9 mouse cellular contexts compared by ENCODE assay signal in genomic region chr3:9465731-9466130, GRCm38 (mm10).
DNase-seq lines count a peak whose midpoint lies in the region; ATAC-seq lines count a peak whose summit lies in the region.
"Had no signal": no experiment of that assay in that cellular context is flagged by ENCODE, and none has a peak within 500 bp of the region (broad histone marks: within the 10 kb centered on the region; RNA-seq: fewer than 3 reads in every experiment).

No protein-coding gene starts in this region.

- DNase-seq in CD4-positive helper T cell, adult 2 months (ENCODE audit: low read depth, low spot score): peak; percentile 5
- DNase-seq in induced T-regulatory cell, adult 2 months (ENCODE audit: low read depth): peak; percentile 31
- no peak for DNase-seq in testis, postnatal 14 days (ENCODE audit: low spot score)
- DNase-seq in left cerebral cortex, adult 9 months (ENCODE audit: low spot score in 2 of 2): no peak
- DNase-seq in lung, postnatal 14 days: no peak
- no peak for DNase-seq in kidney, postnatal 36 days
- DNase-seq: cerebellum, adult 11-12 months had no signal

- ATAC-seq in activated CD4-positive, CD25-positive, alpha-beta regulatory T cell, adult 4 months: peak; percentile 25
- peak; percentile 36 for ATAC-seq in megakaryocyte progenitor cell, adult 5-6 weeks (replicated peaks; ENCODE audit: poor library complexity)

Comparison
In these comparisons a context has a peak if more than half of its experiments do, and no peak if none do; other contexts are left out.
1. DNase-seq: peak in CD4-positive helper T cell, adult 2 months (single experiment) and induced T-regulatory cell, adult 2 months (single experiment); none in testis, postnatal 14 days (single experiment), left cerebral cortex, adult 9 months (0 of 2), lung, postnatal 14 days (single experiment) and kidney, postnatal 36 days (0 of 2).